Mouse (Mus musculus) lung, embryonic 14.5 days (tissue): ENCODE data around the gene Igfbp5. TPM values are rescaled to one million over a fixed set of nuclear protein-coding genes. Genes with fewer than 3 reads are reported as not detected.

ENCODE experiments used
- ATAC-seq: fragments of 200-750 bp; cut with Nextera tagmentation; 2 replicates; pipeline ENCODE4 v1.8.0; 2017; ENCODE audit warnings: mild to moderate bottlenecking, moderate TSS enrichment, moderate library complexity; ENCODE audit not compliant: insufficient read depth
- DNase-seq: peaks from one replicate; pipeline ENCODE4 v3.0.0-alpha.2; 2015
- H3K27ac ChIP-seq: fragments of 300-500 bp; sonication (generic); 2 replicates; pipeline ENCODE4 v1.5.1; 2014; ENCODE audit warnings: low read depth, mild to moderate bottlenecking, moderate library complexity
- H3K27me3 ChIP-seq: fragments of 300-500 bp; sonication (generic); 2 replicates; pipeline ENCODE4 v1.6.1; 2014; ENCODE audit warnings: low read length, control low read depth; ENCODE audit not compliant: insufficient read depth
- H3K36me3 ChIP-seq: fragments of 300-500 bp; sonication (generic); 2 replicates; pipeline ENCODE4 v1.6.1; 2014; ENCODE audit warnings: control low read depth; ENCODE audit not compliant: insufficient read depth
- H3K4me1 ChIP-seq: fragments of 300-500 bp; sonication (generic); 2 replicates; pipeline ENCODE4 v1.6.1; 2014; ENCODE audit warnings: antibody characterized with exemption, control low read depth; ENCODE audit not compliant: insufficient read depth
- H3K4me2 ChIP-seq: fragments of 300-500 bp; sonication (generic); 2 replicates; pipeline ENCODE4 v1.6.1; 2014; ENCODE audit warnings: mild to moderate bottlenecking
- H3K4me3 ChIP-seq: fragments of 300-500 bp; sonication (generic); 2 replicates; pipeline ENCODE4 v1.5.1; 2014; ENCODE audit warnings: low read depth, low read length
- H3K9ac ChIP-seq: fragments of 300-500 bp; sonication (generic); 2 replicates; pipeline ENCODE4 v1.6.1; 2014
- H3K9me3 ChIP-seq: fragments of 300-500 bp; sonication (generic); 2 replicates; pipeline ENCODE4 v1.6.1; 2016; ENCODE audit warnings: low read depth, low read length, control low read depth
- CTCF ChIP-seq: IDR thresholded peaks from 2 replicates; pipeline ENCODE4 v1.5.1; 2016; ENCODE audit warnings: antibody characterized with exemption, low read depth
- WGBS: fragments of 180-500 bp; shearing (Covaris S2); extraction: QIAGEN DNeasy Blood & Tissue Kit; methylation state at CpG from one replicate; pipeline ENCODE4 v1.1.7; 2014; 5-methylcytosine and 5-hydroxymethylcytosine counted together
- polyA plus RNA-seq: library from polyadenylated mRNA; unstranded; fragments of >200 nt; fragmentation: Nextera tagmentation; extraction: Ambion mirVana; gene quantifications from 2 replicates; pipeline ENCODE4 v1.2.1, GENCODE M21; 2014

The Igfbp5 gene
- polyA plus RNA-seq, 1 experiment from 2014 or later, result 48.5 TPM

GRCm38 (mm10) chr1:72856209-72856909 is 18.3 kb downstream of the Igfbp5 start:
- no peak for TF ChIP-seq CTCF
- no peaks in the 10 kb centered on the region; the same call in 1 of the 2 replicates for H3K4me1 ChIP-seq

GRCm38 (mm10) chr1:72855729-72856128 is 19.0 kb downstream of the Igfbp5 start:
- Histone ChIP-seq H3K36me3 (peaks cover 28% of the 10 kb centered on the region), H3K27me3 (no peaks in the 10 kb centered on the region), H3K4me1 (no peaks in the 10 kb centered on the region), H3K9ac (no peak overlapping the region), H3K4me3 (no peak overlapping the region), H3K9me3 (no peaks in the 10 kb centered on the region), H3K27ac (no peak overlapping the region), H3K4me2 (no peak overlapping the region)
- WGBS, result 77% methylated on average over 10 of the region's 10 CpGs
- ATAC-seq (no peak), DNase-seq (no peak)
- no peak for TF ChIP-seq CTCF

More at GRCm38 (mm10) chr1:72856209-72856909, 18.3 kb downstream of the Igfbp5 start:
- WGBS, result 68% methylated on average over 19 of the region's 19 CpGs
- H3K9ac ChIP-seq, result no peak overlapping the region
- ATAC-seq (peak; percentile 22; the same call in 1 of the 2 replicates), DNase-seq (no peak)
- no peak overlapping the region for H3K27ac ChIP-seq
- no peak overlapping the region for H3K4me2 ChIP-seq
- no peaks in the 10 kb centered on the region for H3K27me3 ChIP-seq
- H3K36me3 ChIP-seq, result peaks cover 33% of the 10 kb centered on the region
- no peaks in the 10 kb centered on the region for H3K9me3 ChIP-seq
- no peak overlapping the region for H3K4me3 ChIP-seq

- Histone ChIP-seq H3K27ac (no peak overlapping the region), H3K4me3 (no peak overlapping the region), H3K4me2 (no peak overlapping the region), H3K9ac (no peak overlapping the region), H3K36me3 (peaks cover 16% of the 10 kb centered on the region), H3K9me3 (no peaks in the 10 kb centered on the region), H3K27me3 (no peaks in the 10 kb centered on the region), H3K4me1 (no peaks in the 10 kb centered on the region)
- ATAC-seq (no peak), DNase-seq (peak; percentile 91)
- WGBS, result 38% methylated on average over 10 of the region's 10 CpGs
- peak; percentile 98 for TF ChIP-seq CTCF
Observed at GRCm38 (mm10) chr1:72854337-72855237, 20.1 kb downstream of the Igfbp5 start.

- H3K9me3 ChIP-seq, result no peaks in the 10 kb centered on the region
- peaks cover 15% of the 10 kb centered on the region for H3K36me3 ChIP-seq
- 77% methylated on average over 1 of the region's 1 CpGs for WGBS
- ATAC-seq (no peak), DNase-seq (no peak)
- no peak overlapping the region for H3K9ac ChIP-seq
- no peak overlapping the region for H3K4me3 ChIP-seq
- H3K4me1 ChIP-seq, result no peaks in the 10 kb centered on the region
- H3K27ac ChIP-seq, result no peak overlapping the region
- no peak for TF ChIP-seq CTCF
- no peaks in the 10 kb centered on the region for H3K27me3 ChIP-seq
- no peak overlapping the region for H3K4me2 ChIP-seq
Observed at GRCm38 (mm10) chr1:72853759-72854158, 20.9 kb downstream of the Igfbp5 start.

- no peak overlapping the region for H3K27ac ChIP-seq
- no peak for TF ChIP-seq CTCF
- no peak overlapping the region for H3K4me2 ChIP-seq
- no peaks in the 10 kb centered on the region for H3K9me3 ChIP-seq
- ATAC-seq (no peak), DNase-seq (no peak)
- no peak overlapping the region for H3K9ac ChIP-seq
- H3K27me3 ChIP-seq, result no peaks in the 10 kb centered on the region
- no peak overlapping the region for H3K4me3 ChIP-seq
- H3K4me1 ChIP-seq, result no peaks in the 10 kb centered on the region
- WGBS, result 88% methylated on average over 8 of the region's 8 CpGs
- 0 out of 2 replicates have a peak, but pooled peaks cover 7% of the 10 kb centered on the region for H3K36me3 ChIP-seq
Observed at GRCm38 (mm10) chr1:72849037-72849436, 25.6 kb downstream of the Igfbp5 start.

GRCm38 (mm10) chr1:72847849-72848380 is 26.8 kb downstream of the Igfbp5 start:
- Histone ChIP-seq H3K36me3 (0 out of 2 replicates have a peak, but pooled peaks cover 7% of the 10 kb centered on the region), H3K9ac (no peak overlapping the region), H3K4me3 (no peak overlapping the region), H3K27ac (no peak overlapping the region), H3K9me3 (no peaks in the 10 kb centered on the region), H3K4me2 (no peak overlapping the region), H3K4me1 (no peaks in the 10 kb centered on the region), H3K27me3 (no peaks in the 10 kb centered on the region)
- ATAC-seq (no peak), DNase-seq (no peak)
- no peak for TF ChIP-seq CTCF
- WGBS, result 86% methylated on average over 4 of the region's 4 CpGs

GRCm38 (mm10) chr1:72844675-72845074 is 30.0 kb downstream of the Igfbp5 start:
- no peaks in the 10 kb centered on the region for H3K27me3 ChIP-seq
- no peak overlapping the region for H3K4me2 ChIP-seq
- no peak overlapping the region for H3K27ac ChIP-seq
- no peak for DNase-seq
- 0 out of 2 replicates have a peak, but pooled peaks cover 7% of the 10 kb centered on the region for H3K36me3 ChIP-seq
- no peak overlapping the region for H3K9ac ChIP-seq
- no peak for ATAC-seq
- WGBS, result 84% methylated on average over 6 of the region's 6 CpGs
- H3K4me1 ChIP-seq, result no peaks in the 10 kb centered on the region
- no peaks in the 10 kb centered on the region for H3K9me3 ChIP-seq
- TF ChIP-seq CTCF, result no peak
- no peak overlapping the region for H3K4me3 ChIP-seq
